Mouse (Mus musculus) left cerebral cortex, adult 9 months (tissue): ENCODE data around the gene Grm1.
"Not testable (repeated sequence)": the region's sequence is repeated elsewhere in the genome, so short reads cannot be mapped to it uniquely, and the experiment has no call there.

Source experiments
- DNase-seq, 2 experiments: peaks; one replicate each; pipeline ENCODE4 v3.0.0; 2022; ENCODE audit warnings: low spot score in 2 of 2

Gene Grm1

DNA sequence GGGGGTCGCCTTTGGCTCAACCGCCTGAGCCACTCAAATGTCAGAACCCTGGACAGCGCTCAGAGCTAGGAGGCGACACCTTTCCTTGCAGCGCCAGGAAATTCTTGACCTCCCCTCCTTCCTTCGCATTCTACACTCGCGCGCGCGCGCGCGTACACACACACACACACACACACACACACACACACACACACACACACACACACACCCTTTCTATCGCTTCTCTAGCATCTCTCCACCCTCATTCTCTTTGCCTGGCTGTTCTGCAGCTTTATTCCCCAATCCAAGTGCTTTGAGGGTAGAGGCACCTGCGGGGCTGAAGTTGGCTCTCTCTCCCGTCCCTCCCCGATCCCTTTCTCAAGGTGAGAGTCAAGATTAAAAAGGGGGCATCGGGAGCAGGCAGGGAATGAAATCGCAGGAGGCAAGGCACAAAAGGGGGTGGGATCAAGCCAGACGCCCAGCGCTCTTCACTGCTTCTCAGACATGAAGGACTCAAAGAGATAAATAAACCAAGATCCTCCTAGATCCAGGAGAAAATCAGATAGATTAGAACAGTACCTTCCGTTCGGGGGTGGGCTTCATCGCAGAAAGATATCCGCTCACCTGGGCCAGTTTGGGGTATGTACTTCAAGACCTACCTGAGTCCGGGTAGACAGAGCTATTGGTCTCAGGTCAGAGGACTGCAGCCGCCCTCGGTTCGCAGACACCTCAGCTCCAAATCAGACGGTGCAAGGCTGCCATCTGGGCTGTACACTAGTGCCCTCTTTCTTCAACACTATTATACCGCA, at the start of gene Grm1:
Gene Grm1, minus strand, starts transcription at position 746 of the 788 bp plus-strand sequence.
- peak in 1 of 2 experiments; percentile 52 for DNase-seq

DNA sequence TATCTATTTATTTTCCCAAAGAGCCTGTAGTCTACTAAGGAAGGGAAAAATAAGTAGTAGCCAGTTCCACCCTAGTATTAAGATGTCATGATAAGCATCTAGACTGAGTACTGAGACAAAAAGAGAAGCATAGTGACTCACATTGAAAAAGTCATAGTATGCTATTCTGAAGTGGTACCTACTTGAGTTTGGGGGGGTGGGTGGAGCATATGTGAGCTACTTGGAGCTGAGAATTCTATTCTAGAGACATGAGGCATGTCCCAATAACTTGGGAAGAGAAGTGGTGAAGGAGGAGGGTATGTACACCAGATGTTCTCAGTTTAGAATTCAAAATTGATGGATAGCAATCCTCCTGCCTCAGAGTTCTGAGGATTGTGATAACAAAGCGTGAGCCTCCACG, 39.6 kb upstream of the Grm1 start:
- no peak for DNase-seq

DNA sequence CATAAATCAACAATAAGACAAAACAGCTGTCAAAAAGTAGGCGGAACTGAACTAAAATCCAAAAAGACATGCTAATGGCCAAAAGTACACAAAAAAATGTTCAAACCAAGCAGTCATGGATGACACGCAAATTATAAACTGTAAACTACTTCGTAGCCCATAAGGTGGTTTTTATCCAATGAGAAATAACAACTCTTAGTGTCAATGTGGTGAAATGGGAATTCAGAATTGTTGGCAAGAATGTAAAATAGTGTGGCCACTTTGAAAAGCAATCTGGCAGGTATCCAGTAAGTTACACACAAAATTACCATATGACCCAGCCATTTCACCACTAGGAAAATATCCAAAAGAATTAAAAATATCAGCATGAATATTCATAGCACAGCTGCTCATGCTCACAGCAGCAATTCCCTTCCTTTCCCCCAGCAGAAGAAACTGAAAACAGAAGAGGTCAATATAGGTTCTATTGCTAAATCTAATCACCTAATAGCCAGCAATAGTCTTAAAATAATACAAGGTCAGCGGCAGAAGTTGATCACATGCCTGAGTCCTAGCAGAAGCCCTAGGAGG, 16.4 kb upstream of the Grm1 start:
- DNase-seq: no peak

DNA sequence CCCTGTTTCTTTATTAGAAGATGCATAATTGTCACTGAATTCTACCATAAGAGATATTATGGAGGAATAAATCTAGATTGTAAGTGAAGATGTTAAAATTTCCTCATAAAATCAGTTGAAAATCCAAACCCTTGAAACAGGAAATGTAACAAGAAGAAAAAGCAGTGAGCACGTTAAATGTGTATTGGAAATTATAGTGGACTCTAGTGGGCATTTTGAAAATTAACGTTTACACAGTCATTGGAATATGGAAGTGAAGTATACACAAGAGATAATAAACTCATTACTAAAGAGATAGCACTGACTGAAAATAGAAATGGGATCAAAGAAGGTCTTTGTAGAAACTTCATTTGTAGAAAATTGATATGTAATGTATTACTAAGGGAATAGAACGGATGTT, 4.2 kb upstream of the Grm1 start:
- no peak for DNase-seq

DNA sequence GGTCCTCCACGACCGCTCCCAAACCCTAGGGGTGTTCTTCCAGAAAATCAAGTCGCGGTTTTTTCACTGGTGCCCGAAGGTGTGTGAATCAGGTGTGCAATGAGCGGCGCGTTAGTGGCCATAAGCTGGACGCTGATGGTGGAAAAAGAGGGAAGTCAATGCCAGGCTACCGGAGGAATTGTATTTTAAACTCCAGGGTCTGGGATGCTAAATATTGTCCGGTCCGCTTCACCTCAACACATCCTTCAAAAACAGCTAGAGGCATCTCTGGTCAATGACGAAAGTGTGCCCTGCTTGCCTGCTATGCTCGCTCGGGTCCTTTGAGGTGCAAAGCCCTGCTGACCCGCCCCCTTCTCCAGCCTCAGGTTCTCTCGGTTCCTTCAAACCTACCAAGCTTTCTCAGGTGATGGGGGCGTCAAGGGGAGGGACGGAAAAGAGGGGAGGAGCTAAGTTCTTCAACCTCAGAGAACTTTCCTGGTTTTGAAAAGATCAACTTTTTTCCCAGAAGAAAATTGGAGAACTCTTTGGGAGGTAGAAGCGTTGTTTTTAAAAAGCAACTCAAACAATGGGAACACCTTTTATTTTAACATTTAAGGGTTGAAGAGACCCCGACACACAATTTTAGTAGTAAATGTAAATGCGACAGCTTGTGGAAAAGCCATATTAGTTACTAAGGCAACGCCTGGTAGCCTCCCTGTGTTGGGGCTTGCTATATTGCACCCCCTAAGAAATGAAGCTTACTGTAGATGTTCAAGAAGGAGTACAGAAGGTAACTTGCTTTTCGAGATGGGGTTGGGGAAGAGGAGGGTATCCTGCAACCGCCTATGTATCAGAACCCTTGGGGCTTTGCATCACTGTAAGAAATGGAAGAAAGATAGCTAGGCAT, 1.2 kb downstream of the Grm1 start:
- no peak for DNase-seq

DNA sequence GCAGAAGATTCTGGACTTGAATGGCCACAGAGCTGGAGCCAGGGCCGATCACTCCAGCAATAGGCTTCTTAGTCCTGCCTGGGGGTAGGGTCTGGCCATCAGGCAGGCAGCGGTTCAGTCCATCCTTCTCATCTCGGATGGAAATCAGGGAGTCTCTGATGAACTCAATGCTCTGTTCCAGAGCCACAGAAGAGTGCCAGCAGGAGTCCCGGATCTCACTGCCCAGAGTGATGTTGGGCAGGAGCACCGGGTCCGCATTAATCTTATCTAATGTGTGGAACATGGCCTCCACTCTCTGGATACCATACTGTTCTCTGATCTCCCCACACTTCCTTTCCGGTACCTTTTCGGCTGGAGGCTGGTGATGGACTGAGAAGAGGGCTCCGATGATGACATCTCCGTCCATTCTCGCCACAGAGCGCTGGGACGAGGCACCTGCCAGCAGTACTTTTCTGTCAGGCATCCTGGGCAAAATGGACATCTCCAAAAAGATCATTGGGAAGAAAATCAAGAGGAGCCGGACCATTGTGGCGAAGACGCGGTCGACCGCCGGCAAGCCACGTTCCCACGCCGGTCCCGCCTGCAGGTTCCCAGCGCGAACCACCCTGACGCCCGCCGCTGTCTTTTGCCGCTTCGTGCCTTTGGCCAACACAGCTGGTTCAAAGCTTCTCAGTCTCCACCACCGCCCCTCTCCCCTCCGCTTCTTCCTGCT, 2.0 kb downstream of the Grm1 start:
- DNase-seq: no peak

DNA sequence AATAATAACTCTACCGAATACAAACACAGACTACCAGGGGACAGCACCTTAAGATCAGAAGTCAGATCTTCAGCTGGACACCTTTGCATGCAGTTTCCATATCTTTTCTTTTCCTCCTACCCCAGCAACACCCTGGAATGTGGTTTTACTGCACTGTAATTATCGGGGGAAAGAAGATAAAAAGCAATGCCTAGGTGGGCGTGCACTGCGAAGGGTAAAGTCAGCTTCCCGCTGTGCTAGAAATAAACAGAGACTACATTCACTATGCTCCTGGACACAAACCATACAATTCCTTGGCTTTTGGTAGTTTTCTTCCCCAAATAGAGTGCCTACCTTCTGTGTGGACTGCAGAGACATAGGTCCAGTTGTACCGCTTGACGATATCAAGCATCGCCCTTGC, 2.6 kb downstream of the Grm1 start:
- no peak for DNase-seq

DNA sequence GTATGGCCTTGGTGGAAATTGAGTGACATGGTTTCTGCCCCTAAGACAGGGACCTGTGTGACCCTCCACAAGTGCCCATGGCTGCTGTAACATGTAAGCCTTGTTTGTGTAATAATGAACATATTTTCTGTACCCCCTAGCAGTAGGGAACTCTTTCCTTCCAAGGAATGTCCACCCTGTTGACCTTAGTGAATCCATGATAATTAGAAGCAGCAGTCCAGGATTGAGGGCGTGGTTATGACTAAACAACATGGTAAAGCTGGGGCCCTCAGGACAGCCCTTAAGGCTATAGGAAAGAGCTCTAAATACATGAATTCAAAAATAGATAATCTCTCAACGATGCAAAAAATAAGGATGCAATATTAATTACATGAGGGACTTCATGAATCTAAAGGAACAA, 17.0 kb downstream of the Grm1 start:
- DNase-seq: no peak

DNA sequence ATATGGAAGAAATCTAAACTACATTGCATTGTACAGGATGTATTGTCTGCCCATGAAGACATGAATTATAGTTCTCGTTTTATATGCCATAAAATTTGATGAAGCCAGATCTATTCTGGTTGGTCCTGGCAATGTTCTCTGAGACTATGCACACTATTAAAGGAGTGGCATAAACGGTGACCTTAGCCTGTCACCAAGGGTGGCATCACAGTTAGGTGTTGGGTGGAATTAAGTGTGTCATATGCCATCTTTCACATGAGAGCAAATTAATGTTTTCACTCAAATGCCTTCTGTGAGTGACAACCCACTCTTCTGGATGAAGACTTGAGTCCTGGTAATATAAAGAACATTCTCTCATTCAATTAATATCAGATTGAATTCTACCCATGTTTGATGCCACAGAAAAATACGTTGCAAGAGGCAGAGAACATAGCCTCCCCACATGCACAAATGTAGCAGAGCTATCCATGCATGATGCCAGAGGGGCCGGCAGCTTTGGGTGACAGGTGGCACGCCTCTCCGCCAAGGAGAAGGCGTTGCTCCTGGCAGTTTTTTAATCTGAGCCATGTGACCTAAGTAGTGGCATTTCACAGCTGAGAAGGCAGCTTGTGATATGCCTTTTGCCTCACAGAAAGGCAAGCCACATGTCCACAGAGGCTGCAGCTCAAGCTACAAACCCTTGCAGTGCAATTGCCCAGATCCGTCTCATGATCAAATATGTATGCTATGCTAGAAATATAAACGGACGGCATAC, 20.7 kb downstream of the Grm1 start:
- peak; percentile 52 to 64 for DNase-seq

DNA sequence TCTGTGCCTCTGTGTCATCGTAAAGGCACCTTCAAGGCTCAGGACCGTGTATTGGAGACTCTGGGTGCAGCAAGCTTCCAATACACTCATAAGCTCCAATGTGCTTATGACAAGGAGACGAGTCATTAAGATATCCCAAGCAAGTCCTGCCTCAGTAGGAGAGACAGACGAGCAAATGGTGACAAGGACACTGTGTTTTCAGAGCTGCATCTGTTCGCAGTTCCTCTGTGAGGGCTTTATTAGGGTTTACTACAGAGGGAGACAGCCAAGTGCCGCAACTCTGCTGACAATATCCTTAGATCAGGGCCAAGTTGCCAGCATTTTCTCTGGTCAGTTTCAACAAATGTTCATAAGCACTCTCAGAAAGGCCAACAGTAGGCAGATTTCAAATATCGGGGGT, 32.8 kb downstream of the Grm1 start:
- peak in 1 of 2 experiments; percentile 9 for DNase-seq

DNA sequence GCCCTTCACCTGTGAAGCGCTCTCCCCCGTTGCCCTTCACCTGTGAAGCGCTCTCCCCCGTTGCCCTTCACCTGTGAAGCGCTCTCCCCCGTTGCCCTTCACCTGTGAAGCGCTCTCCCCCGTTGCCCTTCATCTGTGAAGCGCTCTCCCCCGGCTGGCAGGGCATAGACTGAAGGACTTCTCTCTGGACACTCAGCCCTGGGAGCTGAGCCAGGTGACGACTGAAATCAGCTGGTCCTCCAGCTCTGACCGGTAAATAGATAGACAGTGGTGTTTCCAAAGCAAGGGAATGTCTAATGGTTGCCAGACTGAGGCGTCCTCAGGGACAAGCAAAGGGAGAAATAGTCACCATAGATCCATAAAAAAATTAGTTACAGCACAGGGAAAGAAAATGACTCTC, 36.7 kb downstream of the Grm1 start:
- not testable (repeated sequence) for DNase-seq

DNA sequence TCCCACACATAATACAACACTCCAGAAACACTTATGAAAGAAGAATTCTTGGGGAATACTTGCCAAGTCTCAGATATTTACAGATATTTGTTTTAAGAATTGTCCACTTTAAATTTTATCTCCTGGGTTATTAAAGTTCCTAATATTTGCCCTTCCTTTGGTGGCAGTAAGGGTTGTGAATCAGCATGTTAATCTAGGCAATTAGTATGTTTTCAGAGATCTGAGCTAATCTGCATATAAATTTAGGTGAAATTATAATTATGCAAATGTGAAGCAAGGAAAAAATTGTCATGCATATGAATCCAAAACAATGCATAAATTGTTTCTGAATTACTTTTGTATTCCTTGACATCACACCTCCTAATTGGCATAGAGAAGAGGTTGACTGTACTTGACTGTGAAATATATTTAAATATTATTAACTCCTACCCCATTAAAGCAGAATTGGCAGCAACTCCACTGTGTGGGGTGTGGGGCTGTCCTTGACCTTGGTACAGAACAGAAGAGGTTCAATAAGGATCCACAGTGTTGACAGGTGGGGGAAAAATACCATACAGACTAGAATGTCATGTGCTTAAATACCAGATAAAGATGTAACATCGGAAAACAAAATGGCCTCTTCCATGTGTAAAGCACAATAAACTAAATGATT, 37.6 kb downstream of the Grm1 start:
- DNase-seq: no peak

DNA sequence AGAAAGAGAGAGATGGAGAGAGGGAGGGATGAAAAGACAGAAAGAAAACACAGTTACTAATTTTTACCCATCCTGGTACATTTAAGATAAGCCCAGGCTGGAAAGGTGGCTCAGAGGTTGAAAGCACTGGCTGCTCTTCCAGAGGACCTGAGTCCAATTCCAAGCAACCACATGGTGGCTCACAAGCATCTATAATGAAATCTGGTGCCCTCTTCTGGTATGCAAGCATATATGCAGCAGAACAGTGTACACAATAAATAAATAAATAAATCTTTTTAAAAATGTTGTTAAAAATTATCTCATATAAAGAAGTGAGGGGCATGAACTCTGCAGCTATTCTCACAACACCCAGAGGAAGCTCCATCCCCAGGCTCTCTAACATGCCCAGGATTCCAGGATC, 42.8 kb downstream of the Grm1 start:
- DNase-seq: no peak

DNA sequence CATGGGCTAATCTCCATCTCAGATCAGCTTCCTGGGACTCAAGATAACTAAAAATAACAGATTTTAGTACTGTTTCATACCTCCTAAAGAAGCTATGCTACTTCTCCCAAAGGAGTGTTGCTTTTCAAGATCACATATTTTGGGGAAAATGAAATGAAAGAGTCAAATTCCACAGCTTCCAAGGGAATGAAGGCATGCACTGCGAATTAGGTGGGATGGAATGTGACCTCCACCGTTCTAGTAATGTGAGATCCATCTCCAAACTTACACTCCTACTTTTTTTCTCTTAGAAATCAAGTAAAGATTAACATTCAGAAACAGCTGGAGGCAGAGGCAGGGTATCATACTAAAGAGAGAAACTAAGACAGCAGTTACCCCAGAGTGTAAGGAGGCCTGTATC, 49.9 kb downstream of the Grm1 start:
- no peak for DNase-seq

DNA sequence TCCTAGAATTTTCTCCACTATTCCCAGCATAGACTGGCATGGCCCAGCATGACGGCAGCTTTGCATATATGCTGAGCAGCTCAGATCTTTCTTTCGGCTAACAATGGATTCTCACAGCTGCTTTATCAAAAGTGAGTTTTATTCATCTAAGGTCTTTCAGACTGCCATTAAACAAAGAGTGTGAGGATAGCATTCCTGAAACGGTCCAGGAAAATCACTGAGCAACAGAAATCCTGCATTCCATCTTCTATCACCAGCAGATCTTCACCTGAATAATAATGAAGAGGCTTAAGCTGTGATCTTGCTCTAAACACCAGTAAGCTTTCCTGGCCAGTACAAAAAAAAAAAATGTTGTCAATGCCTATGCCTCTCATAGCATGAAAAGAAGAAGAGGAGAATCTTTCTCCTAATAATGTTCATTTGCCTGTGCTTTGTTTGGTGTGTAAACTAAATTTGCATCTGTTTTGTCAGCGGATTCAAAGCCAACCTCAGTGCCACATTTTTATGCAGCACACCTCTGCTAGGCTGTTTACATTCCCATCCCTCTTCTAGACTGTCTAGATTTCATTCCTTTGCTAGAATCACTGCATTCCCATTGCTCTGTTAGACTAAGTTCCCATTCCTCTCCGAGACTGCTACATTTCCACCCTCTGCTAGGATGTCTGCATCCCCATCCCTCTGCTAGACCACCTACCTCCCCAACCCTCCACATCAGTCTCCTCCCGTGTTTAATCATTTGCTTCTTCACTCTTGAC, 56.2 kb downstream of the Grm1 start:
- no peak for DNase-seq

DNA sequence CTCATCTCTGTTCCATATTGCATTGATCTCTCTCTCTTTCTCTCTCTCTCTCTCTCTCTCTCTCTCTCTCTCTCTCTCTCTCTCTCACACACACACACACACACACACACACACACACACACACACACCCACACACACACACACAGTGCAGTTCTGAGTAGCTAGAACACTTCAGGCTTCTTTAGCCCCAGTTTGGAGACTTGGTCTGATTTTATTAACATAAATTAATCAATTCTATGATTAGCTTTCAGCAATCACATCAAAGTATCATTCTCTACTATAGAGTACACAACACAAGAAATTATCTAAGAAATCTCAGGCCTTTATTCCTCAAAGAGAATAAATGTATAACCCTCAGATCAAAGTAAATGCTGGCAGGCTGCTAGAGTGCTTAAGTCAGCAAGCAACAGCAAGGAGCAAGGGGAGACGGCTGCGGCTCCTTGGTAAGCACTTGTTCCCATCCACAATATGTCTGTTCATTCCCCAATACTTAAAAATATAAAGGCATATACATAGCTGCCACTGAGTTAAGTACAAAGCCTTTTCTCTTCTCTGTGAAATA, 63.1 kb downstream of the Grm1 start:
- DNase-seq: no peak

DNA sequence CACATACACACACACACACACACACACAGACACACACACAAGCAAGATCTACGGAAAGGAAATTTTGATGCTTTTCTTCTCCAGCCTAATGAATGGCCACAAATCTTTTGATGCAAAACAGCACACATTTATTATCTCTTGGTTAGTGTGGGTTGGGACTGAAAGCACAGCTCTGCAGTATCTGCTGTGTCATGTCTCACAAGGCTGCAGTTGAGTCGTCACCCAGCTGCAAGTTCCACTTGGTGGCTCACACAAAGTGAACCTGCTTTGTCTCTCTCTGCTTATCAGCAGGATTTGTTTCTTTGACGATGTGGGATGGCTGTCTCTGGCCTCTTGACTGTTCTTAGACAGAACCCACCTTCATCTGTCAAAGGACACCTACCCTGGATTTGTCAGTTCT, 68.5 kb downstream of the Grm1 start:
- no peak for DNase-seq

DNA sequence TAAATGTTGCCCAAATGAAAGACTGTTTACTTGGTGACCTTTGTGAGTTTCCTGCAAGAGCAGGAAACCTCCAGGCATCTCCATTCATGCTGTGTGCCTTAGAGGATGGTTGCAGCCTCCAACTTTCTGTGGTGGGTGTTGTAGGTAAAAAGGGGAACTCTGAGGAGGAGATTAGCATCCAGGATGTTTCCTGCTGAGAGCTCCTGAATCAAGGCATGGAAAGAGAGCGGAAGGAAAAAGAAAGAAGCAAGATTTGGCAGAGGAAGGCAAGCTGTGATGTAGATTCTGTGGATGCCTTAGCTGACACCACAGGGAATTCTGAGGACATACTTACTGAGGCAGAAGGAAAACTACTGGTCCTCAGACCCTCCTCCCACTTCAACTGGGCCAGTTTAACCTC, 85.4 kb downstream of the Grm1 start:
- DNase-seq: no peak

DNA sequence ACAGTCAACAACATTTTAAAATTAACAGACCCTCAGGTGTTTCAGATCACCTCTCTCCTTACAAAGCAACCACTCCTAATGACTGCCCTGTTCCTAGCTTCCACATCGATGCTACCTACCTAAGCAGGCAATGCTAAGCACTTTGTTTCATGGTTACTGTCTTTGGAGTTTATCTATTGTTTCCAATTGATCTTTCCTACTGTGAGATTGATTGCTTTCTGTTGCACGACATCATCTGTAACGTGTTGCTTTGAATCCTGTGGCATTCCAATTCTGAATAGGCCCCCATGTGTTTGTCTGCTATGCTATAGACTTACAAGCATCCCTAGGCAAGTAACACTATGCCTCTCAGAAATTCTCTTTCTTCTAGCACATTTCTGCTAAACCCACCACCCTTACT, 90.4 kb downstream of the Grm1 start:
- no peak for DNase-seq

DNA sequence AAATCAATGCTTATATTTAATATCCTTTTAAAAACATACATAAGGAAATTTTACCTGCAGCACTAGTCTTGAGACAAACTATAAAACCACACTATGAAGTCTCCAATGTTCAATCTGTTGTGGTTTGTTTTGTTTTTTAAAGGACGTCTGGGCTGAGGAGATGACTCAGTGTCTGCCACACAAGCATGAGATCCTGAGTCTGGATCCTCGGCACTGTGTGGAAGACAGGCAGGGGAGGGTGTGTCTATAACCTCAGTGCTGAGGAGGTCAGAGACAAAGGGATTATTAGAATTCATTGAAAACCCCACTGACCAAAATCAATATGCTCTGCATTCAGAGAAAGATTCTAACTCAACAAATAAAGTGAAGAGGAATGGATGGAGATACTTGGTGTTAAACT, 110.8 kb downstream of the Grm1 start:
- no peak for DNase-seq
